Mouse (Mus musculus) urinary bladder, postnatal 10 days (tissue): ENCODE results near the gene Myh3.

Experiments
- DNase-seq: peaks from one replicate; pipeline ENCODE4 v3.0.0; 2022; ENCODE audit warnings: low spot score

The Myh3 gene

GRCm38 (mm10) chr11:67144559-67145265, 66.6 kb downstream of the Myh3 start:
- DNase-seq = no peak

DNA sequence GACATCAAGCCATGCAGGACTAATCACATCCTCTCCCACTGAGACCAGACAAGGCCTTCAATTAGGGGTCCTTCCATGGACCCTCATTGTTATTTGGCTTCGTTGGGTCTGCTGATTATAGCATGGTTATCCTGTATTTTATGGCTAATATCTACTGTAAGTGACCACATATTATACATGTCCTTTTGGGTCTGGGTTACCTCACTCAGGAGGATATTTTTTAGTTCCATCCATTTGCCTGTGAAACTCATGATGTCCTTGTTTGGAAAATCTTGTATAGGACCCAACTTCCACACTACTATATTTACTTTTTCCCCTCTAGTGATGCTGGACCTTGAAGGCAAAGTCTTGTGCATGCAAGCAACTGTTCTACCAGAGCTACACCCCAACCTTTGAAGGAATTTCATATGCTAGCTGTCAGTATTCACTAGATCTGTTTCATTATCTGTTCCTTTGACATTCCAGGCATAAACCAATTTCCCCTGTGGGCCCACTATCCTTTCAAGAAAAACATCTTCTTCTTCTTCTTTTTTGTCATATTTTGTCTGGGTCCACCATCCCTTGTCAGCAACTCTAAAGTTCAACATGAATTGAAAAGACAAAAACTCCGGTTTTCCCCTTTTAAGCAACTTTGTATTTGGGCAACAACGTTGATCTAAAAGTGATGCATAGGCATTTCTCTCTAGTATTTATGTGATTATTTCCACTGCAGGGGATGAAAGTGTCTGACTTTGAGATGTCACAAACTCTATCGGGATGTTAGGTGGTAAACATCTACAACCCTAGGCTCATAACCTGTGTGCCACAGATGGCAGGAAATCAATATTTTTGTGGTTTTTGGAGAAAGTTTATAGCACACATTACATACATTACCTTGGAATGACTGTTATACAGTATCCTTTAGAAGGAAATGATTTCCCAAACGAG, 67.6 kb downstream of the Myh3 start:
- DNase-seq = no peak

GRCm38 (mm10) chr11:67146409-67147282, 68.5 kb downstream of the Myh3 start:
- DNase-seq = no peak

DNA sequence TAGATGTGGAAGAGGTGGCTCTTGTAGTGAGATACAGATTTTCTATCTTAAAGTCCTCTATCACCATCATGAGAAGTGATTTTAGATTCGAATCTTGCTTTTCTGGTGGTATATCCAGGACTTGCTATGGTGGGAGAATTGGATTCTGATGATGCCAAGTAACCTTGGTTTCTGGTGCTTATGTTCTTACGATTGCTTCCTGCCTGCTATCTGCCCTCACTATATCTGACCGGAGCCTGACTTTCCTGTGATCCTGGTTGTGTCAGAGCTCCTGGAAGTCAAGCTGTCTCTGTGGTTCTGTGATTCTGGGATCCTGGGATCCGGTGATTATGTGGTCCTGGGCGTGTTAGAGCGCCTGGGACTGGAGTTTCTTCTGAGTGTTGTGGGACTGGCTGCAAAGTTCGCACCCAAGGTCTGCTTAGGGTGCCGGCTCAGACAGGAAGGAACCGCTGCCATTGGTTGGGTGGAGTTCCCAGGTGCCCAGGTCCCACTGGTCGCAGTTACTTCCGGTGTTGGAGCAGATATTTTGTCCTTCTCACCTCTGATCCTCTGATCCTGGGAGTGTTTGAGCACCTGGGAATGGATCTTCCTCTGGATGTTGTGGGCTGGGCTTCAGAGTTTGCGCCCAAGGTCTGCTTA, 69.3 kb downstream of the Myh3 start:
- no peak for DNase-seq

DNA sequence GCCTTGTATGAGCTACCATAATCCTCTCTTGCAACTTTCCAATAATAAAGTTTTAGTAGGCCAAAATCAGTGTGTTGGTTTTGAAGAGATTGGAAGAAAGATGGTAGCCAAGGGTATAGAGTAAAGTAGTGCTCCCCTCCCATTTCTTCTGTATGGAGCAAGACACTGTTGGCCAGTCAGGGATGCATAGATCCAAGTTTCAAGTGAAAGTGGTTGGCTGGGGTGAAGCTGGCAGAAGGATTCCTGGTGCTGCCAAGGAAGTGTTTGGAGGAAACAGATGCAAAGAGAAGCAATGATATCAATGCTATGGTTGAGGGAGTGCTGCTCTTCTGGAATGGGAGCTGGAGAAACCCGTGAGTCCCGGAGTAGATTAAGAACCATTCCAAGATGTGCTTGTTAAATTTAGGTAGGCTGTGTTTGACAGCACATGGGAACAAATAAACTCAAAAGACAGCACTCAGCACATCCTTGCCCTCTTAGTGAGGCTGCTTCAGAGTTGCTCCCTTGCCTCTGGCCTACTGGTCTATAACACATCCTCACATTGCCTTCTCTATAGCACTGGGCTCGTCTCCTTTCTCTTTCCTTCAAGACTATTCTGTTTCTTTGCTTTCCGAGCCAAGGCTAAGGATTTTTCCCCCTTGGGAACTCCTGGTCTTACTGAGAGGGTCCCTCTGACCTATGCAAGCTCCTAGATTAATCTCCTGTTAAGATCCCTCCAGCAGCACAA, 70.3 kb downstream of the Myh3 start:
- no peak for DNase-seq

DNA sequence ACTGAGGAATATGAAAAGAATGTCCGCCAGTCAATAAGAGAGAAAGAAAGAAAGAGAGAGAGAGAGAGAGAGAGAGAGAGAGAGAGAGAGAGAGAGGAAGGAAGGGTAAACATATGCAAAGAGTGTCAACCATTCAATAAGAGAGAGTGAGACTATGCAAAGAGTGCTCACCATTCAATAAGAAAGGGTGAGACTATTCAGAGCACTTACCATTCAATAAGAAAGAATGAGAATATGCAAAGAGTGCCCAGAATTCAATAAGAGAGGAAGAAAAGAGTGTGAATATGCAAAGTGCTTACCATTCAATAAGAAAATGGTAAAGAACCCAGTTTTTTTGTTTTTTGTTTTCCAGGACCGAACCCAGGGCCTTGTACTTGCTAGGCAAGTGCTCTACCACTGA, 72.1 kb downstream of the Myh3 start:
- DNase-seq = no peak

DNA sequence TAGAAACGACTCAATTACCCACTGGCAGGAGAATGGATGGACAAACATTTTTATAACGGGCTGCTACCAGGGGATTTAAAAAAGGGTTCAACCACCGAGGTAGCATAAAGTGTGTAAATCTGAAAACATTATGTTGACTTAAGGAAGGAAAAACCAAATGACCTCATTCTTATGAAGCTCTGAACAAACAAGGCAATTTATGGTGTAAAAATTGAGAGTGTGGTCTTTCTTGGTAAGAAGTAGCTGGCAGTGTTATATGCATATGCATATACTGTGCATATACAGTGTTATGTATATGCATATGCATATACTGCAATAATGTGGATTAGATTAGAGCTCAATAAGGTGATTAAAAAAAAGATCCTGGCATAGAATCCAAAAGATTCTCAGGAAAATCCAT, 73.1 kb downstream of the Myh3 start:
- no peak for DNase-seq
